Mouse (Mus musculus): ENCODE measurements at regions not wholly inside any gene's neighbourhood (a gene's known extent, or its start where the extent isn't known, plus 50 kb on each side); places are given as distances from the start of the nearest gene placed in this dataset.

GRCm38 (mm10) chr12:27283964-27284363 is 58.4 kb downstream of the Sox11 start:
- DNase-seq: no peak

DNA sequence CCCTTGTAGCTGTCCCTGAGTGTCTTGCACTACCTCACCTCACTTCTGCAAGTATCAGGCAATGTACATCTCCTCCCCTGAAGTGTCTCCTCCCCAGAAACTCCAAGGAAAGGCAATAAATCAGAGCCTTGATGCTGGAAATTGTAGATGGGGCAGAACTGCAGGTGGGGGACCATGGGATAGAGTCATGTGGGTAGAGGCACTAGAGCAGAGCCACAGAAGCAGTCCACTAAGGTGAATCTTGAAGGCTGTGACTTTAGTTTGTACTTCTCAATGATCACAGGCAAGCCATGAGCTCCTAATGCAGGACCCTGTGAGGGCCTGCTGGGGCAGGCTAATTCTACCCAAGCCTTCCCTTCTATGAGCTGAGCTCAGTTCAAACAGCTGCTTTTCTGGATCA is 80.4 kb downstream of the Sox11 start:
- DNase-seq: no peak

GRCm38 (mm10) chr12:27254125-27254524 is 88.2 kb downstream of the Sox11 start:
- DNase-seq: no peak

DNA sequence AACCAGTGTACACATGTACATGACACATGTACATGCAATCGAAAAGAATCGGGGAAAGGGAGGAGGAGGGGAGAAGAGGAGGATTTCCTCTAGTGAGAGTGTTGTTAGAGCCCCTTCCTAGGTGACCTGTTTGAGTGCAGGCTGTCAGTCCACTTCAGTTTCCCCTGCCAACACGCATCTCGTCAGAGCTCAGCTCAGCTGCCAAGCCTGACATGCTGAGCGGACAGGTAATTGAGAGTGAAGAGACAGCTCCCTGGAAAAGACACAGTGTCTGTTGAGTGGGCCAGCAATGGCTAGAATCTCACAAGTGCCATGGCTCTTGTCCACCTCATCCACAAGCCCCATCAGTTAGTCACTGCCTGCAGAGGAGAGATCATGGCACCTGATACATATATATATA is 90.9 kb downstream of the Sox11 start:
- no peak for DNase-seq

DNA sequence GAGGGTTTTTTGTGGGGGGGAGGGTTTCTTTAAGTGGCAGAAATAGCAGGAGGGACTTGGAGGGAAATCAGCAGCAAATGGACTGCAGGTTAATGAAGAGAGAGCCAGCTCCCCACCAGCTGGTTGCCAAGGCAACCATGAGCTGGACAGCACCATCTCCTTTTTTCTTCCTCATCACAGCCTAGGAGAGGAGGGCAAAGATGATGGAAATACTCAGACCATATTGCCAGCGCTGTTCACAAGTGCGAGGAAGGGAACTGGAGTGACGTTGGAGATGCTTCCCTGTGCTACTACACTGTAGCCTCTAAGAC is 93.9 kb downstream of the Sox11 start:
- no peak for DNase-seq

- no peak for DNase-seq
Measured at GRCm38 (mm10) chr12:27247756-27248544, 94.4 kb downstream of the Sox11 start.

- DNase-seq: no peak
Measured at GRCm38 (mm10) chr12:27235748-27236147, 106.6 kb downstream of the Sox11 start.

GRCm38 (mm10) chr12:27221541-27221940 is 120.8 kb downstream of the Sox11 start:
- DNase-seq: no peak

DNA sequence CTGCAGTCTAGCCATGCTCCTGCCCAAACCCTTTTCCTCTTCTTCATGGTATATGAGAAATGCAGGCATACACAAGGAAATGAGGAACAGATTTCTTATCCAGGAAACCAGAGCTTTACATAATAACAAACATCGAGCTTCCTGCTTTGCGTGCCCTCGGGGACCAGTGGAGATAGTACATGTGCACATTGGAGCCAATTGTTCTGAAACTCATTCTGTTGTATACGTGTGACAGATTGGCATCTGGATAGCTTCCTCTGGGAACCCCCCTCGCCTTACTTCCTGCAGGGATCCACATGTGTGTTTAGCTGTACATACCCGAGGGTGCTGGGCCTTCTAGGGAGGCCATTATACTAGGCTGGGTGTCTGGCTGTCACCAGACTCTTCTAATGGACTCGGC is 141.2 kb downstream of the Sox11 start:
- DNase-seq: no peak

- DNase-seq: no peak
Measured at GRCm38 (mm10) chr12:27194001-27194400, 148.4 kb downstream of the Sox11 start.

DNA sequence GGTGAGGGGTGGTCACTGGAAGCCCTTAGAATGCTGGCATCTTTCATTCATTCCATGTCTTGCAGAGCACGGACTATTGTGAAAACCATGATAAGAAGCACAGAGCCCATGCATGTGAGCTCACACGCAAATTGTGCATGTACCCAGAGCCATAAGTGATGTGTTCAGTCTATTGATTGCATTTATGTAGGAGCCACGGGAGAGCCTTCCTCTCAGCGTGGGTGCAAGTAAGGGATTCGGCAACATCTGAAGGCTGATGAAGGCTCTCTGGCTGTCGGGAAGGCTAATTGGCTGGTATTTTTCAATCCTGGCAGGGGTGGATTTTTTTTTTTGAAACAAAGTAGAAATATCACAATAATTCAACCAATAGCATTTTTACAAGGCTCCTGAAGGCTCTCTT is 150.5 kb downstream of the Sox11 start:
- DNase-seq: no peak

DNA sequence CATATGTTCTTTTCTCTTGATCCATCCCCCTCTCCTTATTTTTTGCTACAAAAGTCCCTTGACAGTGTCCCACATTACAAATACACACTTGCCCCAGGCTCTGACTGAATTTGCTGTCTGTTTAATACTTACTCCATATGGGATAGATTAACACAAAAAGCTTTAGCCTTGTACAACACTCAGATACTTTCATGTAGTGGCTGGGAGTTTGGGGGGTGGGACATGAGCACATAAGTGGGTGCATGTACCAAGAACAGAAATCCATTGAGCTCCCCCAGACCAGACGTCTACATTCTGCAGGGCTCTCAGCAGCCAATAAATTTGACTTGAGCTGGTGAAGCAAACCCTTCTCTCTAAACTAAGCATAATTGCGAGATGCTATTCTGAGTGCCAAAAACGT is 154.9 kb downstream of the Sox11 start:
- DNase-seq: no peak

- DNase-seq: no peak
Measured at GRCm38 (mm10) chr12:27182397-27183375, 159.7 kb downstream of the Sox11 start.

DNA sequence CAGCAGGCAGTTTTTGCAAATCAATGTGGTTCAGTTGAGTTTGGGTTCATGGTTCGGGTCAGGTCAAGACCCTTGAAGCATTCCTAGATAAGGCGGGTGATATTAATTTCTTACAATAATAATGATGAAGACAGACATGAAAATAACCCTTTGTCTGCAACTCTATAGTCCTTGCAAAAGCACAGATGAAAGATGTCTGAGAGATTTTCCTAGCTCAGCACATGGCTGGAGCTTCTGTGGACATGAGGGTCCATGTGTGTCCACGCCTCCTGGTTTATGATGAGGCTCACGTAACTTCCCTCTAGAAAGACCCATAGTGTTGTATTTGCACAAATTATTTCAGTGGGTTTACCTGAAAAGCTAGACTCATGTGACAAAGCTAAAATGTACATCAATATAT is 168.8 kb downstream of the Sox11 start:
- no peak for DNase-seq

- DNase-seq: no peak
Measured at GRCm38 (mm10) chr12:27173151-27173550, 169.2 kb downstream of the Sox11 start.

- no peak for DNase-seq
Measured at GRCm38 (mm10) chr12:27171595-27171994, 170.8 kb downstream of the Sox11 start.

- no peak for DNase-seq
Measured at GRCm38 (mm10) chr12:27164920-27165504, 177.4 kb downstream of the Sox11 start.

- no peak for DNase-seq
Measured at GRCm38 (mm10) chr12:27160063-27160686, 182.2 kb downstream of the Sox11 start.

DNA sequence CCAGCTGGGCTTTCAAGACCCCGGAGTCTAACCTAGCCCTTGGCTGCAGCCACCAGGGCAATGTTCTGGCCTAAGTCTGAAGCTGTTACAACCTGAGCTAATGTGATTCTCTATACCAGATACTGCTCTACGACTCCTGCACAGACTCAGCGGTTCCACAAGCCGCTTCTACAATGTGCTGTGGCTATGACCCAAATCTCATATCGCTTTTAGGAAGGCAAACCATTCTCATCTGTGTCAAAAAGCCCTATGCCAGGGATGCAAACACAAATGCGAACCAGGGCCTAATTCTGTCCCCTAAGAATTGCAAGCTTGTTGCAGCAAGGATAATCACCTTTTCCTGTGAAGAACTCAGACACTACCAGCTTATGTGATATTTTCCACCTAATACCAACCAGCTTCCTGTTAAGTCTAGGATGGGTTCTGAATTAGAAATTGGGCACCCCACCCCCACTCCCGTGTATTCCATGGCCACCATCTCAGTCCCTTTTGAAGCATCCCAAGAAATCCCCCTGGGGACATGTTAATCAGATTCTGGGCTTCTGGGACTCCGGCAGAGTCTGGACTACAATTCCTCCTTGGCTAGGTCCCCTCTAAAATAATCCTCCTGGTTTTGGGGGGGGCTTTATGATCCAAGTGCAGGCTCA is 182.8 kb downstream of the Sox11 start:
- DNase-seq: no peak

- DNase-seq: no peak
Measured at GRCm38 (mm10) chr12:27150871-27151853, 191.2 kb downstream of the Sox11 start.

GRCm38 (mm10) chr12:27143310-27143709 is 199.1 kb downstream of the Sox11 start:
- DNase-seq: no peak
